8 mouse cellular contexts compared by ENCODE assay signal in the genomic region with DNA sequence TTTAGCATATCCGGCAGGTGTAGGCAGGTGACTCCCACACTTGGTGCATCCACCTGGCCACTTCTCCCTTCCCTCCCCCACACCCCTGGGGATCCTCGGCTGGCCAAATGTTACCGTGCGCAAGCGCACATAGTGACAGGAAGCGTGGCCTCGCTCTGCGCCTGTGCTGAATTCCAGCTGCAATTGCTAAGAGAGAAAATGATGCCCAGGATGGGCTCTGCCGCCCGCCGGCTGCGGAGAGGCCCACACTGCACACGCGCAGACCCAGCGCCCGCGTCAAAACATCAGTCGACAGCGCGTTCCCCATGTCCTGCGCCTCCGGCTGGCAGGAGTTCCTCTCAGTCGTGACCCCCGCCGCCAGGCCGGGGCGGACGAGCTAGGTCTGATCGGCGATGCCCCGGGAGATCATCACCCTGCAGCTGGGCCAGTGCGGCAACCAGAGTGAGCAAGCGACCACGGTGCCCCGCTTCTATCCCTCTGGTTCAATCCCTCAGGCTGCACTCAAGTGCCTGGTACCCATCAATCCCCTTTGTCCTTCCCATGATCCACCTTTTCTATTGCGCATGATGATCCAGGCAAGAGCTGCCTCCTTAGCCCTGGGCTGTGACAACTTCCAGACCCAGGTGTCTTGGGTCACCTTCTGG. TPM values are rescaled to one million over a fixed set of nuclear protein-coding genes. Genes with fewer than 3 reads are reported as not detected.
DNase-seq lines count a peak whose midpoint lies in the region; ATAC-seq and TF ChIP-seq lines count a peak whose summit lies in the region.

Gene Tubg2 (plus strand): TSS at position 180 of the 644 bp plus-strand sequence.

- H3K27ac ChIP-seq in cortical plate, adult 2 months (ENCODE audit: insufficient read depth, low read length), result peak within 1 kb of the TSS; percentile 49; the same call in 1 of the 2 replicates
- peak within 1 kb of the TSS; percentile 44; the same call in 1 of the 2 replicates for H3K27ac ChIP-seq in kidney, embryonic 16.5 days (ENCODE audit: low read length)
- no peak within 1 kb of the TSS for H3K27ac ChIP-seq in neural tube, embryonic 11.5 days (ENCODE audit: low read depth, low read length)

- H3K36me3 ChIP-seq in kidney, embryonic 16.5 days (ENCODE audit: insufficient read depth, low read length), result no peaks in the 10 kb centered on the region
- H3K36me3 ChIP-seq in neural tube, embryonic 11.5 days (ENCODE audit: control insufficient read depth, insufficient read depth, low read length), result no peaks in the 10 kb centered on the region

- H3K4me1 ChIP-seq in cortical plate, adult 2 months (ENCODE audit: control insufficient read depth, insufficient read depth, low read length), result no peaks in the 10 kb centered on the region
- H3K4me1 ChIP-seq in kidney, embryonic 16.5 days (ENCODE audit: insufficient read depth, low read length), result peaks cover 12% of the 10 kb centered on the region
- no peaks in the 10 kb centered on the region for H3K4me1 ChIP-seq in neural tube, embryonic 11.5 days (ENCODE audit: control insufficient read depth, insufficient read depth, low read length)

- WGBS in kidney, embryonic 16.5 days, result 3% methylated on average over 36 of the region's 36 CpGs
- 2% methylated on average over 36 of the region's 36 CpGs for whole genome bisulfite sequencing in neural tube, embryonic 11.5 days

- TF ChIP-seq CTCF in cortical plate, adult 2 months (IDR thresholded peaks at IDR 0.05; ENCODE audit: extremely low read depth, insufficient read depth, low read length), result no peak

- peak within 1 kb of the TSS; percentile 82 for H3K4me2 ChIP-seq in kidney, embryonic 16.5 days (replicated peaks; ENCODE audit: low read depth, low read length)
- H3K4me2 ChIP-seq in neural tube, embryonic 11.5 days (ENCODE audit: low read depth), result peak within 1 kb of the TSS; percentile 51

- peak; percentile 69 for TF ChIP-seq POLR2A in cortical plate, adult 2 months (IDR thresholded peaks at IDR 0.05; ENCODE audit: extremely low read depth, insufficient read depth, low read length)

- peak within 1 kb of the TSS; percentile 69 for H3K9ac ChIP-seq in kidney, embryonic 16.5 days (replicated peaks; ENCODE audit: low read length)
- peak within 1 kb of the TSS; percentile 45 for H3K9ac ChIP-seq in neural tube, embryonic 11.5 days (ENCODE audit: low read length)

- DNase-seq in spleen, adult 12 weeks (ENCODE audit: low spot score), result peak; percentile 33
- no peak for DNase-seq in spleen, postnatal 14 days (ENCODE audit: low spot score in 2 of 2)
- DNase-seq in heart, adult 9 months (ENCODE audit: low spot score in 2 of 2), result peak; percentile 66 to 67
- peak; percentile 32 for DNase-seq in liver
- DNase-seq in neural tube, embryonic 11.5 days (ENCODE audit: low spot score), result peak; percentile 75
- peak; percentile 83 for DNase-seq in thymus, postnatal 0 days (ENCODE audit: low spot score)

- ATAC-seq in kidney, embryonic 16.5 days (ENCODE audit: low FRiP score, low TSS enrichment), result peak; percentile 77
- ATAC-seq in neural tube, embryonic 11.5 days (ENCODE audit: insufficient read depth, low FRiP score, low TSS enrichment), result peak; percentile 20; the same call in 1 of the 2 replicates

- H3K4me3 ChIP-seq in cortical plate, adult 2 months (ENCODE audit: insufficient read depth, low read length), result peak within 1 kb of the TSS; percentile 53
- peak within 1 kb of the TSS; percentile 48 for H3K4me3 ChIP-seq in kidney, embryonic 16.5 days (ENCODE audit: low read length)
- H3K4me3 ChIP-seq in neural tube, embryonic 11.5 days (ENCODE audit: low read depth, low read length), result peak within 1 kb of the TSS; percentile 24

- no peaks in the 10 kb centered on the region for H3K27me3 ChIP-seq in kidney, embryonic 16.5 days (ENCODE audit: insufficient read depth, low read length)
- peaks cover 4% of the 10 kb centered on the region; the same call in 1 of the 2 replicates for H3K27me3 ChIP-seq in neural tube, embryonic 11.5 days (ENCODE audit: control insufficient read depth, insufficient read depth, low read length)

- no peaks in the 10 kb centered on the region for H3K9me3 ChIP-seq in kidney, embryonic 16.5 days (ENCODE audit: low read length)
- H3K9me3 ChIP-seq in neural tube, embryonic 11.5 days (ENCODE audit: control insufficient read depth, low read length), result no peaks in the 10 kb centered on the region

RNA-seq across cellular contexts. Expression of gene Tubg2, which starts in this region (rescaled TPM):
- 57.9 and 61.0 TPM in 2 replicates for polyA plus RNA-seq in cortical plate, adult 2 months (2012; rRNA removed)
- polyA plus RNA-seq in kidney, embryonic 16.5 days (2015; fragmentation: Nextera tagmentation; extraction: Ambion mirVana), result 4.2 and 4.5 TPM in 2 replicates
- 6.2 and 6.9 TPM in 2 replicates for polyA plus RNA-seq in neural tube, embryonic 11.5 days (2014; fragmentation: Nextera tagmentation; extraction: Ambion mirVana)
- polyA plus RNA-seq in thymus, postnatal 0 days (2015; fragmentation: Nextera tagmentation; extraction: Ambion mirVana), result 1.5 and 1.6 TPM in 2 replicates

Comparison
In these comparisons a context has a peak if more than half of its experiments do, and no peak if none do; other contexts are left out.
1. DNase-seq: peak in spleen, adult 12 weeks (single experiment), heart, adult 9 months (2 of 2), liver (single experiment), neural tube, embryonic 11.5 days (single experiment) and thymus, postnatal 0 days (single experiment); none in spleen, postnatal 14 days (0 of 2).
2. Peak in every context shown above with its lines, with median percentiles within 50 percentile points of each other: H3K4me3 ChIP-seq.